Mouse (Mus musculus): Measurements from ENCODE around the gene Slc9a6. TPM values are rescaled to one million over a fixed set of nuclear protein-coding genes. Genes with fewer than 3 reads are reported as not detected.

Slc9a6 gene
- polyA plus RNA-seq, 1 experiment from 2014 or later, result 11.9 TPM

DNA sequence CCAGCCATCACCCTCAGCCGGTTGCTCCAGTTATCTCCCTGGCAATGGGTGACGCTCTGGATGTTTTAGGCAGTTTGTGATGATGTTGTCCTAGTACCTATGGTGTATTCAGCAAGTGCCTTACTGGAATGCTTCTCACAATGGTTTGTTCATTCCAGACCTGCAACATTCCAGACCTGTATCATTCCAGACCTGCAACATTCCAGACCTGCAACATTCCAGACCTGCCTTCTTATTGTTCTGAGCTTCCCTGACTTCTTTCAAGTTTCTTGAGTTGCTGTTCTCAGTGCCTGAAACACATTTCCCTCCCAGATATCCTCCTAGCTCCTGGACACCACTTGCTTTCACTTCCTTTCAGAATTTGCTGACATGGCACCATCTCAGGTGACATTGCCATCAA is 85.0 kb downstream of the Slc9a6 start:
- H3K4me1 ChIP-seq (ENCODE audit: control insufficient read depth, insufficient read depth, low read length), result no peaks in the 10 kb centered on the region
- H3K27me3 ChIP-seq (ENCODE audit: control insufficient read depth, insufficient read depth, low read length), result no peaks in the 10 kb centered on the region
- no peak overlapping the region for H3K4me3 ChIP-seq (ENCODE audit: low read depth, low read length)
- H3K27ac ChIP-seq (replicated peaks; ENCODE audit: low read depth, low read length), result no peak overlapping the region
- H3K36me3 ChIP-seq (replicated peaks; ENCODE audit: control insufficient read depth, insufficient read depth, low read depth, low read length), result no peaks in the 10 kb centered on the region
- H3K4me2 ChIP-seq (ENCODE audit: low read depth, low read length), result no peak overlapping the region
- no peak overlapping the region for H3K9ac ChIP-seq (replicated peaks; ENCODE audit: low read length)
- ATAC-seq (replicated peaks; ENCODE audit: insufficient number of reproducible peaks, low FRiP score, low TSS enrichment, low read depth) (no peak), DNase-seq (ENCODE audit: low spot score) (no peak)
- H3K9me3 ChIP-seq (replicated peaks; ENCODE audit: control insufficient read depth, low read length), result no peaks in the 10 kb centered on the region
- WGBS, result 89% methylated on average over 2 of the region's 2 CpGs

- 84% methylated on average over 6 of the region's 6 CpGs for WGBS
- no peak for ATAC-seq (replicated peaks; ENCODE audit: insufficient number of reproducible peaks, low FRiP score, low TSS enrichment, low read depth)
- H3K4me2 ChIP-seq (ENCODE audit: low read depth, low read length), result no peak overlapping the region
Measured at GRCm38 (mm10) chrX:56697199-56697780, 87.7 kb downstream of the Slc9a6 start.

DNA sequence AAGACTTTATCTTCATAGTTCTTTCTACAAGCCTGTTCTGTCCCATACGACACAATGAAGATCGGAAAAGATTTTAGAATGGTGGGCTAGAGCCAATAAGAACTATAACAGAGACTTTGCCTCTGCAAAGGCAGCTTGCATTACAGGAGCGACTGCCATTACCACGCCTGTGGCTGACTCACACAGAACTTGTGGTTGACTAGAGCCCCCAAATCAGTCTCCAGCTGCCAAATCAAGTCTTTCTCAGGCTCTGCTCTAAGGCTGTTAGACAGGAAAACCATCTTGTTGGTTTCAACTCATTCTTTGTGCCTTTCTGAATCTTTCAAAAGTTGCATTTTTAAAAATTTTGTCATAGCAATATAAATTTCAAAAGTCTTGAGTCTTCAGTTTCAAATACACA is 88.3 kb downstream of the Slc9a6 start:
- no peaks in the 10 kb centered on the region for H3K36me3 ChIP-seq (replicated peaks; ENCODE audit: control insufficient read depth, insufficient read depth, low read depth, low read length)
- H3K4me3 ChIP-seq (ENCODE audit: low read depth, low read length), result no peak overlapping the region
- no peak overlapping the region for H3K4me2 ChIP-seq (ENCODE audit: low read depth, low read length)
- no peak overlapping the region for H3K27ac ChIP-seq (replicated peaks; ENCODE audit: low read depth, low read length)
- no peak for DNase-seq (ENCODE audit: low spot score)
- H3K9me3 ChIP-seq (replicated peaks; ENCODE audit: control insufficient read depth, low read length), result no peaks in the 10 kb centered on the region
- no peak overlapping the region for H3K9ac ChIP-seq (replicated peaks; ENCODE audit: low read length)
- ATAC-seq (replicated peaks; ENCODE audit: insufficient number of reproducible peaks, low FRiP score, low TSS enrichment, low read depth), result no peak
- H3K27me3 ChIP-seq (ENCODE audit: control insufficient read depth, insufficient read depth, low read length), result no peaks in the 10 kb centered on the region
- H3K4me1 ChIP-seq (ENCODE audit: control insufficient read depth, insufficient read depth, low read length), result no peaks in the 10 kb centered on the region
- WGBS, result 87% methylated on average over 4 of the region's 4 CpGs

More at GRCm38 (mm10) chrX:56697199-56697780, 87.7 kb downstream of the Slc9a6 start:
- no peak for DNase-seq (ENCODE audit: low spot score)
- Histone ChIP-seq H3K27me3 (ENCODE audit: control insufficient read depth, insufficient read depth, low read length) (no peaks in the 10 kb centered on the region), H3K4me1 (ENCODE audit: control insufficient read depth, insufficient read depth, low read length) (no peaks in the 10 kb centered on the region), H3K36me3 (replicated peaks; ENCODE audit: control insufficient read depth, insufficient read depth, low read depth, low read length) (no peaks in the 10 kb centered on the region), H3K9me3 (replicated peaks; ENCODE audit: control insufficient read depth, low read length) (no peaks in the 10 kb centered on the region), H3K27ac (replicated peaks; ENCODE audit: low read depth, low read length) (no peak overlapping the region), H3K4me3 (ENCODE audit: low read depth, low read length) (no peak overlapping the region), H3K9ac (replicated peaks; ENCODE audit: low read length) (no peak overlapping the region)

- H3K36me3 ChIP-seq (replicated peaks; ENCODE audit: control insufficient read depth, insufficient read depth, low read depth, low read length), result no peaks in the 10 kb centered on the region
- no peak for DNase-seq (ENCODE audit: low spot score)
Measured at GRCm38 (mm10) chrX:56701261-56701660, 91.7 kb downstream of the Slc9a6 start.

GRCm38 (mm10) chrX:56703965-56704562 is 94.5 kb downstream of the Slc9a6 start:
- DNase-seq (ENCODE audit: low spot score) (peak; percentile 9), ATAC-seq (replicated peaks; ENCODE audit: insufficient number of reproducible peaks, low FRiP score, low TSS enrichment, low read depth) (no peak)
- WGBS, result 66% methylated on average over 8 of the region's 8 CpGs
- H3K4me1 ChIP-seq (ENCODE audit: control insufficient read depth, insufficient read depth, low read length), result no peaks in the 10 kb centered on the region
- no peaks in the 10 kb centered on the region for H3K9me3 ChIP-seq (replicated peaks; ENCODE audit: control insufficient read depth, low read length)
- no peak overlapping the region for H3K27ac ChIP-seq (replicated peaks; ENCODE audit: low read depth, low read length)
- no peak overlapping the region for H3K4me3 ChIP-seq (ENCODE audit: low read depth, low read length)
- no peak overlapping the region for H3K9ac ChIP-seq (replicated peaks; ENCODE audit: low read length)
- no peak overlapping the region for H3K4me2 ChIP-seq (ENCODE audit: low read depth, low read length)
- H3K36me3 ChIP-seq (replicated peaks; ENCODE audit: control insufficient read depth, insufficient read depth, low read depth, low read length), result no peaks in the 10 kb centered on the region
- no peaks in the 10 kb centered on the region for H3K27me3 ChIP-seq (ENCODE audit: control insufficient read depth, insufficient read depth, low read length)

More at GRCm38 (mm10) chrX:56701261-56701660, 91.7 kb downstream of the Slc9a6 start:
- Histone ChIP-seq H3K9ac (replicated peaks; ENCODE audit: low read length) (no peak overlapping the region), H3K4me3 (ENCODE audit: low read depth, low read length) (no peak overlapping the region), H3K27ac (replicated peaks; ENCODE audit: low read depth, low read length) (no peak overlapping the region), H3K4me1 (ENCODE audit: control insufficient read depth, insufficient read depth, low read length) (no peaks in the 10 kb centered on the region), H3K9me3 (replicated peaks; ENCODE audit: control insufficient read depth, low read length) (no peaks in the 10 kb centered on the region), H3K27me3 (ENCODE audit: control insufficient read depth, insufficient read depth, low read length) (no peaks in the 10 kb centered on the region), H3K4me2 (ENCODE audit: low read depth, low read length) (no peak overlapping the region)
- ATAC-seq (replicated peaks; ENCODE audit: insufficient number of reproducible peaks, low FRiP score, low TSS enrichment, low read depth), result no peak
- WGBS, result 81% methylated on average over 3 of the region's 3 CpGs

DNA sequence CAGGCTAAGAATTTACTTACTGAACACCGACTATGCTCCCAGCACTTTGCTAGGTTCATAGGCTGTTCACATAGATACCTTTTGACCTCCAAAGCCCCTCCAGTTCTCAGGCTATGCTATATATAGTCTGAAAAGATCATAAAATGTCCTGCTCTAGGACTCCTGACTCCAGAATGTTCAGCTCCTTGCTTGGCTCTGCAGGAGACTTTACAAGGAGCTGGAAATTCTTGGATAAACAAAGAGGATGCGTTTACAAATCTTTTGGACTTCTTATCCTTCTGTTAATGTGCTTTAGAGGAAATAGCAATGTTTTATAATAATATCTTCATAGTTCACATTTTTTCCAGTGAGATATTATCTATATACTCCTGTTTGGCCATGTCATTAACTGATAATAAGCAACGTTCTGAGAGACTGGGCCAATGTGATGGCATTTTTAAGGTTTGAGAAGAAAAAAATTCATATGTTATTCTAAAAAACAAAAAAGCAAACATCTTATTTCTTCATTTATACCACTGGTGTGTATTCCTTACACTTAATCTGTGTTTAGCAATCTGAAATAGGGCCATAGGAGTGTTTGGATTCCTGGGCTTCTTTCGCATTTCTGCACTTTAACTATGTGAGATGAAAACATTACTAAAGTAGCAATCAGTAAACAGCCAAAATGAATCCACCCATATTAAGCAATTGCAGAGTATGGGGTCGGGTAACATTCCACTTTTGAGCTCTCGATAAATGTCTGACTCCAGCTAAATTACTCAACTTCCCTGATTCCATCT is 99.2 kb downstream of the Slc9a6 start:
- H3K4me2 ChIP-seq (ENCODE audit: low read depth, low read length), result no peak overlapping the region
- no peak overlapping the region for H3K4me3 ChIP-seq (ENCODE audit: low read depth, low read length)
- H3K36me3 ChIP-seq (replicated peaks; ENCODE audit: control insufficient read depth, insufficient read depth, low read depth, low read length), result no peaks in the 10 kb centered on the region
- no peak overlapping the region for H3K27ac ChIP-seq (replicated peaks; ENCODE audit: low read depth, low read length)
- H3K4me1 ChIP-seq (ENCODE audit: control insufficient read depth, insufficient read depth, low read length), result no peaks in the 10 kb centered on the region
- no peak overlapping the region for H3K9ac ChIP-seq (replicated peaks; ENCODE audit: low read length)
- DNase-seq (ENCODE audit: low spot score) (no peak), ATAC-seq (replicated peaks; ENCODE audit: insufficient number of reproducible peaks, low FRiP score, low TSS enrichment, low read depth) (no peak)
- H3K9me3 ChIP-seq (replicated peaks; ENCODE audit: control insufficient read depth, low read length), result no peaks in the 10 kb centered on the region
- WGBS, result 83% methylated on average over 6 of the region's 6 CpGs
- no peaks in the 10 kb centered on the region for H3K27me3 ChIP-seq (ENCODE audit: control insufficient read depth, insufficient read depth, low read length)

- no peak for ATAC-seq (replicated peaks; ENCODE audit: insufficient number of reproducible peaks, low FRiP score, low TSS enrichment, low read depth)
- H3K4me1 ChIP-seq (ENCODE audit: control insufficient read depth, insufficient read depth, low read length), result no peaks in the 10 kb centered on the region
- no peaks in the 10 kb centered on the region for H3K9me3 ChIP-seq (replicated peaks; ENCODE audit: control insufficient read depth, low read length)
- H3K36me3 ChIP-seq (replicated peaks; ENCODE audit: control insufficient read depth, insufficient read depth, low read depth, low read length), result no peaks in the 10 kb centered on the region
- DNase-seq (ENCODE audit: low spot score), result no peak
- WGBS, result 81% methylated on average over 1 of the region's 1 CpGs
- no peak overlapping the region for H3K4me3 ChIP-seq (ENCODE audit: low read depth, low read length)
- no peak overlapping the region for H3K27ac ChIP-seq (replicated peaks; ENCODE audit: low read depth, low read length)
- H3K9ac ChIP-seq (replicated peaks; ENCODE audit: low read length), result no peak overlapping the region
- no peaks in the 10 kb centered on the region for H3K27me3 ChIP-seq (ENCODE audit: control insufficient read depth, insufficient read depth, low read length)
- H3K4me2 ChIP-seq (ENCODE audit: low read depth, low read length), result no peak overlapping the region
Measured at GRCm38 (mm10) chrX:56710522-56710921, 101.0 kb downstream of the Slc9a6 start.

DNA sequence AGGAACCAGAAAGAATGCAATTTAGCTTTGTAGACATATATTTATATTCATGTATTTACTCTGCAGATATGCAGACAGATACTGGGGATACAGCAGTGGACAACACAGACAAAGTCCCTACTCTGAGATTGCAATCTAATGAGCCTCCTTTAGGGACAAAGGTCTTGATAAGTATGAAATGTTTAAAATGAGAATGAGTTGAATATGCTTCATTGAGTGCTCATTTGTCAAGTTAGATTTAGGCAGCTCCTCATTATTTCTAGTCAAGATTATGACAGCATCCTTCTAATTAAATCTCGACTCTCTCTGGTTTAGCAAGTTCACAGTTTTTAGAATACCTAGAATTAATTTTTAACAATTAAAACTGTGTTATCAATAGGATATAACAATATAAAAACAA is 103.1 kb downstream of the Slc9a6 start:
- Histone ChIP-seq H3K27ac (replicated peaks; ENCODE audit: low read depth, low read length) (no peak overlapping the region), H3K4me1 (ENCODE audit: control insufficient read depth, insufficient read depth, low read length) (no peaks in the 10 kb centered on the region), H3K4me2 (ENCODE audit: low read depth, low read length) (no peak overlapping the region), H3K9me3 (replicated peaks; ENCODE audit: control insufficient read depth, low read length) (no peaks in the 10 kb centered on the region), H3K36me3 (replicated peaks; ENCODE audit: control insufficient read depth, insufficient read depth, low read depth, low read length) (no peaks in the 10 kb centered on the region), H3K27me3 (ENCODE audit: control insufficient read depth, insufficient read depth, low read length) (no peaks in the 10 kb centered on the region), H3K4me3 (ENCODE audit: low read depth, low read length) (no peak overlapping the region), H3K9ac (replicated peaks; ENCODE audit: low read length) (no peak overlapping the region)
- WGBS, result 79% methylated on average over 1 of the region's 1 CpGs
- no peak for ATAC-seq (replicated peaks; ENCODE audit: insufficient number of reproducible peaks, low FRiP score, low TSS enrichment, low read depth)
- no peak for DNase-seq (ENCODE audit: low spot score)

Data from embryonic facial prominence, embryonic 11.5 days (tissue).